Mouse (Mus musculus): Measurements from ENCODE around the gene Gast. TPM values are rescaled to one million over a fixed set of nuclear protein-coding genes. Genes with fewer than 3 reads are reported as not detected.
"Not testable (repeated sequence)": the region's sequence is repeated elsewhere in the genome, so short reads cannot be mapped to it uniquely, and the experiment has no call there.

Gene Gast
- polyA plus RNA-seq, 1 experiment from 2014 or later, result 0.79 TPM

DNA sequence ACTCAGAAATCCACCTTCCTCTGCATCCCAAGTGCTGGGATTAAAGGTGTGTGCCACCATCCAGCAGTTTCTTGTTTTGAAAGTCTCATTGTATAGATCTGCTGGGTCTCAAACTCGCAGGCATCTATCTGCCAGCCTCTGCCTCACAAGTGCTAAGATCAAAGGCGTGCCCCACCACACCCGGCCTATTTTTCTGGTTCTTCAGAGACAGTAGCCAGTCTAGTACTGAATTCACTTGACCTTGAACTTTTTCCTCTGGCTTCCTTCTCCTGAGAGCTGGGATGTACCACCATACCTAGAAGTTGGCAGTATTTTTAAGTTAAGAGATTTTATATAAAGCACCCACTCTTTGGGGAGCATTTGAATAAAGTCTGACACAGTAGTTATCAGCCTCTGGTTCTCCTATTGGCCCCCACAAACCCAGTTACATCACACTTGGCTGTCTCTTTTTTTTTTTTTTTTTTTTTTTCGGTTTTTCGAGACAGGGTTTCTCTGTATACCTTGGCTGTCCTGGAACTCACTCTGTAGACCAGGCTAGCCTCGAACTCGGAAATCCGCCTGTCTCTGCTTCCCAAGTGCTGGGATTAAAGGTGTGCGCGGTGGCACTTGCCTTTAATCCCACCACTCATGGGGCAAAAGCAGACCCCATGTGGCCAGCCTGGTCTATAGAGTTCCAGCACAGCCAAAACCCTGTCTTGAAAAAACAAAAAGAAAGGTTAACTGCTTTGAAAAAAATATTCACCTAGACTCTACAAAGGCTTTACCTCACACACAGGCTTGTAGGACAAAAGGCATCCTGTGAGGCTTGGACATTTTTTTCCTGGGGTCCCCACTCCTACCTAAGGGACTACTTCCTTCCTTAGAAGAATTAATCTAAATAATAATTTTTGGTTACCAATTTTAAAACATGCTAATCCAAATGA is 15.4 kb upstream of the Gast start:
- ATAC-seq (ENCODE audit: low FRiP score) (peak; percentile 10), DNase-seq (ENCODE audit: low spot score, missing footprints) (no peak)
- H3K36me3 ChIP-seq (ENCODE audit: control insufficient read depth, insufficient read depth, low read length), result peaks cover 11% of the 10 kb centered on the region
- peak overlapping the region; percentile 53 for H3K4me2 ChIP-seq
- H3K9me3 ChIP-seq (ENCODE audit: control insufficient read depth, low read length), result no peaks in the 10 kb centered on the region
- no peaks in the 10 kb centered on the region for H3K27me3 ChIP-seq (ENCODE audit: control insufficient read depth, insufficient read depth, low read length)
- no peak overlapping the region; the same call in 1 of the 2 replicates for H3K27ac ChIP-seq (ENCODE audit: low read depth, low read length)
- peaks cover 3% of the 10 kb centered on the region; the same call in 1 of the 2 replicates for H3K4me1 ChIP-seq (ENCODE audit: control insufficient read depth, insufficient read depth, low read length)
- H3K4me3 ChIP-seq (ENCODE audit: low read depth, low read length), result peak overlapping the region; percentile 90
- H3K9ac ChIP-seq (ENCODE audit: low read length), result peak overlapping the region; percentile 54
- 88% methylated on average over 10 of the region's 10 CpGs for WGBS

DNA sequence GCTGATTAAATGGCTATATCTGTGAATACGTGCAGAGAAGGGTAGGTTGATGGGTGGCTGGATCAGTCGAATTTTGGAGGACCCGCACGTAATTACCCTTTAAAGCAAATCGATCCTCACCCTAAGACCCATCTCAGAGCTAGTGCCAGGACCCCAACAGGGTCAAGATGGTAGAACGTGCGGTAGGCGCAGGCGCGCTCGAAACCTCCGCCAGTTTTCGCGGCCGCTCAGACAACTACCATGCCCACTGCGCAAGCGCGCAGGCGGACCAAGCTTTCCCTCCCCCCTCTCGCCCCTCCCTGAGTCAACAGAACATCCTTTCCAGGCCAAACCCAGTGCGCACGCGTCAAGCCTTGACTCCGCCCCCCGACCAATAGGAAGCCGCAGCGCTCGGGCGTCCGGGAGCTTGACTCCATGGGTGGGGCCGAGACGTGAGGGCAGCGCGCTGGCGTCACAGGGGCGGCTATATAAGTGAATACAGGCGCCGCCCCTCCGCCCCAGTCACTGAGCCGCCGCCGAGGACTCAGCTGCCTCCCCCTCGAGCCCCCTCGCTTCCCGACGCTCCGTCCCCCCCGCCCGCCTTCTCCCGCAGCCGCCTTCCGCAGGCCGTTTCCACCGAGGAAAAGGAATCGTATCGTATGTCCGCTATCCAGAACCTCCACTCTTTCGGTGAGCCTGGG is 14.6 kb upstream of the Gast start, which contains the start of gene Eif1:
Gene Eif1, plus strand, starts transcription at position 394 of the 680 bp plus-strand sequence.
- H3K4me1 ChIP-seq (ENCODE audit: control insufficient read depth, insufficient read depth, low read length), result peaks cover 3% of the 10 kb centered on the region; the same call in 1 of the 2 replicates
- ATAC-seq (ENCODE audit: low FRiP score), result peak; percentile 90
- WGBS, result under 1% methylated on average over 56 of the region's 58 CpGs

DNA sequence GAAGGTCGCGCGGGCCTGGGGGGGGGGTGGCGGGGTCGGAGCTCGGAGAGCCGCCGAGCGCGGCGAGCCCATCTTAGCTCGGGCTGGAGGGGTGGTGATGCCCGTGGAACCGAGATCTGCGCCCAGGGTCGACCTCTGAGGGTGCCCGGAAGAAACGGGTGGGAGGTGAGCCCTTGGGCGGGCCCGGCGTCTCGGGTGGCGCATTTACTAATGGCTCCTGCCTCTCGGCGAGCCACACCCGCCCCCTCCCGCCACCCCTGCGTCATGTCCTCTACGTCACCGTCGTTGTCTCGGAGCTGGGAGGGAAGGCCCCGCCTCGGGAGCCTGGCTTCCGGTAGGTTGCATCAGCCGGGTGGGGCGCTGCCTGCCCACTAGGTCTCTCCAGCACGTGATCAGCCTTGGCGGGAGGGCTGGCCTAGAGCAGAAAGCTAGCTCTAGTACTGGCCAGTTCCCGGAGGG is 14.0 kb upstream of the Gast start:
- H3K36me3 ChIP-seq (ENCODE audit: control insufficient read depth, insufficient read depth, low read length), result peaks cover 11% of the 10 kb centered on the region
- DNase-seq (ENCODE audit: low spot score, missing footprints), result peak; percentile 100
- WGBS, result 0% methylated on average over 39 of the region's 40 CpGs

More for the DNA sequence above, 14.6 kb upstream of the Gast start, which contains the start of gene Eif1:
- peak; percentile 100 for DNase-seq (ENCODE audit: low spot score, missing footprints)
- peak within 1 kb of the TSS; percentile 82 for H3K4me2 ChIP-seq
- peaks cover 11% of the 10 kb centered on the region for H3K36me3 ChIP-seq (ENCODE audit: control insufficient read depth, insufficient read depth, low read length)
- no peaks in the 10 kb centered on the region for H3K9me3 ChIP-seq (ENCODE audit: control insufficient read depth, low read length)
- peak within 1 kb of the TSS; percentile 92 for H3K27ac ChIP-seq (ENCODE audit: low read depth, low read length)
- peak within 1 kb of the TSS; percentile 96 for H3K9ac ChIP-seq (ENCODE audit: low read length)
- no peaks in the 10 kb centered on the region for H3K27me3 ChIP-seq (ENCODE audit: control insufficient read depth, insufficient read depth, low read length)
- H3K4me3 ChIP-seq (ENCODE audit: low read depth, low read length), result peak within 1 kb of the TSS; percentile 90

DNA sequence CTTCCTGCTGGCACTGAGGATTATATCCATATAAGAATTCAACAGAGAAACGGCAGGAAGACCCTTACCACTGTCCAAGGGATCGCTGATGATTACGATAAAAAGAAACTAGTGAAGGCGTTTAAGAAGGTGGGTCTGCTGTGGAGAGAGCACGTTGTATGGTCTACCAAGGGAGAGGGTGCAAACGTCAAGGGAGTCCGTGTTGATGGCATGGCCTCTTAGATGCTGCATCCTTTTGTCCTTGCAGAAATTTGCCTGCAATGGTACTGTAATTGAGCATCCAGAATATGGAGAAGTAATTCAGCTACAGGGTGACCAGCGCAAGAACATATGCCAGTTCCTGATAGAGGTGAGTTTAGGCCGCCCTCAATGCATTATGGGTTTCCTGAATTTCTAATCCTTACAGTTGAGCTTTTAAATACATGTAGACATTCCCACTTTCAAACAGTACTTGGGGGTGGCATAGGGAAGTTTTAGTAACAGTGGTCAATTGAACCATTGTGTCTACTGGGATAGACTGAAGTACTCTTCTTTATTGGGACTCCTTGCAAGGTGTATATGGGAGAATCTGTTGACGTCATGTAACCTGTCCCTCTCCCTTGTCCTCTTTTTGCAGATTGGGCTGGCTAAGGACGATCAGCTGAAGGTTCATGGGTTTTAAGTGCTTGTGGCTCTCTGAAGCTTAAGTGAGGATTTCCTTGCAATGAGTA is 13.4 kb upstream of the Gast start:
- 17% methylated on average over 11 of the region's 11 CpGs for WGBS
- peak overlapping the region; percentile 92; the same call in 1 of the 2 replicates for H3K27ac ChIP-seq (ENCODE audit: low read depth, low read length)
- not testable (repeated sequence) for H3K27me3 ChIP-seq (ENCODE audit: control insufficient read depth, insufficient read depth, low read length); H3K9me3 ChIP-seq (ENCODE audit: control insufficient read depth, low read length); DNase-seq (ENCODE audit: low spot score, missing footprints); H3K4me1 ChIP-seq (ENCODE audit: control insufficient read depth, insufficient read depth, low read length)
- peaks cover 11% of the 10 kb centered on the region for H3K36me3 ChIP-seq (ENCODE audit: control insufficient read depth, insufficient read depth, low read length)
- H3K4me2 ChIP-seq, result peak overlapping the region; percentile 82
- peak overlapping the region; percentile 90 for H3K4me3 ChIP-seq (ENCODE audit: low read depth, low read length)
- peak; percentile 5; the same call in 1 of the 2 replicates for ATAC-seq (ENCODE audit: low FRiP score)
- H3K9ac ChIP-seq (ENCODE audit: low read length), result peak overlapping the region; percentile 96

More for the DNA sequence above, 14.0 kb upstream of the Gast start:
- Histone ChIP-seq H3K4me2 (peak overlapping the region; percentile 82), H3K27ac (ENCODE audit: low read depth, low read length) (peak overlapping the region; percentile 92), H3K9ac (ENCODE audit: low read length) (peak overlapping the region; percentile 96), H3K4me3 (ENCODE audit: low read depth, low read length) (peak overlapping the region; percentile 90), H3K4me1 (ENCODE audit: control insufficient read depth, insufficient read depth, low read length) (peaks cover 3% of the 10 kb centered on the region; the same call in 1 of the 2 replicates), H3K9me3 (ENCODE audit: control insufficient read depth, low read length) (no peaks in the 10 kb centered on the region), H3K27me3 (ENCODE audit: control insufficient read depth, insufficient read depth, low read length) (no peaks in the 10 kb centered on the region)
- ATAC-seq (ENCODE audit: low FRiP score), result peak; percentile 87

DNA sequence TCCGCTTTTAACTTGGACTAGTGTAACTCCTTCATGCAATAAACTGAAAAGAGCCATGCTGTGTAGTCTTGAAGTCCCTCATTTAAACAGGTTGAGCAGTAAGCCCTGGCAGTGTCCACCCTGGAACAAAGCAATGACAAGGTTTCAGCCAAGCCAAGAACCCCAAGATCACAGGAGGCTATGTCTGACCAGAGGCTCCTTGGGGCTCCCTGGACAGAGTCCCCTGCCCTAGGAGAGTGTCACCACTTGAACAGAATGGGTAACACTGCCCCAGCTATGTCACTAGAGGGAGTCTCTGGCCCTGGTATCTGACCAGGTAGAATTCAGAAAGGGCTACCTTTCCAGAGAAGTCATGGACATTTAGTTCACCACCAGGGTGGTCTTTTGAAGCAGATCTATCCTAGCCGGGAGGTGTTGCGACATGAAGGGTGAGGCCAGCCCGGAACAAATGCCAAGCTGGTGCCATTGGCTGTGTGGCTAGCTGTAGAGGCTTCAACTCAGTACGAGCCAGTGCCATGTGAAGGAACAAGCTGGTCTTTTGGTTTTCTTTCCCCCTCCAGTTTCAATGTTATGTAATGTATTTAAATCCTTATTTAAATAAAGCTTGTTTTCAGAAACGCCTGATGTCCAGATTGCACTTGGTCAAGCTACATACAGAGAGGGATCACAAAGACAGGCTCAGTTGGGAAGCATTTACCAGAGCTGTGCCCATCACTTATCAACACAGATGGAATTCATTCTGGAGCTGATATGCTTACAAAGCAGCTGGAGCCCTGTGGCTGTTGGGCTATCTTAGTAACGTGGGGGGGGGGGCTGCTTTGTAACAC is 12.5 kb upstream of the Gast start:
- ATAC-seq (ENCODE audit: low FRiP score); H3K4me1 ChIP-seq (ENCODE audit: control insufficient read depth, insufficient read depth, low read length); H3K4me3 ChIP-seq (ENCODE audit: low read depth, low read length); H3K9ac ChIP-seq (ENCODE audit: low read length); H3K27ac ChIP-seq (ENCODE audit: low read depth, low read length); DNase-seq (ENCODE audit: low spot score, missing footprints); H3K9me3 ChIP-seq (ENCODE audit: control insufficient read depth, low read length); H3K27me3 ChIP-seq (ENCODE audit: control insufficient read depth, insufficient read depth, low read length); H3K4me2 ChIP-seq: not testable (repeated sequence)
- peaks cover 11% of the 10 kb centered on the region for H3K36me3 ChIP-seq (ENCODE audit: control insufficient read depth, insufficient read depth, low read length)
- 78% methylated on average over 6 of the region's 7 CpGs for WGBS

DNA sequence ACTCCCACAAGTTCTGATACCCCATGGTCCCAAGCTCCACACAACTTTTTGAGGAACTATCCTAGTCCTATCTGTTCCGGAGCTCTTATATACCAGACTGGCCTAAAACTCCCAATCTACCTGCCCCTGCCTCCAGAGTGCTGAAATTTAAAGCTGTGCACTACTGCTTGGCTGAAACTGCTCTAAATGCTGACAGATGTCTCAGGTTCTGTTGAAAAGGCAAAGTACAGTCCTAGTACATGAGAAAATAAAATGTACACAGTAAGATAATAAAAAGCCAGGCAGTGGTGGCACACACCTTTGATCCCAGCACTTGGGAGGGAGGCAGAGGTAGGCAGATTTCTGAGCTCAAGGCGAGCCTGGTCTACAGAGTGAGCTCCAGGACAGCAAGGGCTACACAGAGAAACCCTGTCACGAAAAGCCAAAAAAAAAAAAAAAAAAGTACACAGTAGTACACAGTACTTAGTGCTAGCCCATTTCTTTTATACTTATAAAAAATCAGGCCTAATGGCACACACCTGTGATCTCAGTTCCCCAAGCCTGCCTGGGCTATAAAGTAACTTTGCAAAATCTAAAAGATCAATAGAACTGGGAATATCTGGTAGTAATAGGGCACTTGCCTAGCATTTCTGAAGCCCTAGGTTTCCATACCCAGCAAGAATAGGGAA is 11.5 kb upstream of the Gast start:
- ATAC-seq (ENCODE audit: low FRiP score), result no peak
- Histone ChIP-seq H3K4me3 (ENCODE audit: low read depth, low read length) (no peak overlapping the region), H3K36me3 (ENCODE audit: control insufficient read depth, insufficient read depth, low read length) (peaks cover 11% of the 10 kb centered on the region), H3K27ac (ENCODE audit: low read depth, low read length) (no peak overlapping the region), H3K4me2 (no peak overlapping the region), H3K27me3 (ENCODE audit: control insufficient read depth, insufficient read depth, low read length) (no peaks in the 10 kb centered on the region), H3K9me3 (ENCODE audit: control insufficient read depth, low read length) (no peaks in the 10 kb centered on the region), H3K9ac (ENCODE audit: low read length) (no peak overlapping the region), H3K4me1 (ENCODE audit: control insufficient read depth, insufficient read depth, low read length) (peaks cover 3% of the 10 kb centered on the region; the same call in 1 of the 2 replicates)
- DNase-seq (ENCODE audit: low spot score, missing footprints), result peak; percentile 88
- WGBS, result 74% methylated on average over 3 of the region's 3 CpGs

DNA sequence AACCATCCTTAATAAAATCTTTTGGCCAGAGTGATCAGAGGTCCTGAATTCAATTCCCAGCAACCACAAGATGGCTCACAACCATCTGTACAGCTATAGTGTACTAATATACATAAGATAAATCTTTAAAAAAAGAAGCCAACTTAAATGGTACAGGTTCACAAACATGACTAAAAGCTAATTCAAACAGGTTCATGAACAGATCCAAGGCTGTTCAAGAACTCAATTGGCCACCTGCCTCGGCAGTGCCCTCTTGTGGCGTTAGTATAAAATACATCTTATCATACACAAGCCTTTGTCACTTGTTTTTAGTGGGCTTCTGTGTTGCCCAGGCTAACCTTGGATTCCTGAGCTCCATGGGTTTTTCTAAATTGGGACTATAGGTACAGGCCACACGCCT is 10.6 kb upstream of the Gast start:
- no peaks in the 10 kb centered on the region for H3K27me3 ChIP-seq (ENCODE audit: control insufficient read depth, insufficient read depth, low read length)
- no peak for ATAC-seq (ENCODE audit: low FRiP score)
- no peak overlapping the region for H3K27ac ChIP-seq (ENCODE audit: low read depth, low read length)
- H3K4me1 ChIP-seq (ENCODE audit: control insufficient read depth, insufficient read depth, low read length), result peaks cover 3% of the 10 kb centered on the region; the same call in 1 of the 2 replicates
- no peaks in the 10 kb centered on the region for H3K9me3 ChIP-seq (ENCODE audit: control insufficient read depth, low read length)
- no peak overlapping the region for H3K4me3 ChIP-seq (ENCODE audit: low read depth, low read length)
- peak; percentile 94 for DNase-seq (ENCODE audit: low spot score, missing footprints)
- peaks cover 11% of the 10 kb centered on the region for H3K36me3 ChIP-seq (ENCODE audit: control insufficient read depth, insufficient read depth, low read length)
- H3K4me2 ChIP-seq, result no peak overlapping the region
- no peak overlapping the region for H3K9ac ChIP-seq (ENCODE audit: low read length)
- 15% methylated on average over 3 of the region's 3 CpGs for WGBS

All from midbrain, embryonic 11.5 days (tissue).